Mouse (Mus musculus) G1E-ER4 (cell line): ENCODE data around the gene Otp. TPM values are rescaled to one million over a fixed set of nuclear protein-coding genes. Genes with fewer than 3 reads are reported as not detected.

Experiments
- GATA1 ChIP-seq: IDR thresholded peaks from one replicate; pipeline ENCODE4 v1.8.0; 2012; ENCODE audit warnings: low read length, inconsistent platforms
- polyA plus RNA-seq: library from polyadenylated mRNA; stranded (reverse); fragments of >175 nt; gene quantifications from 2 replicates; pipeline ENCODE4 v1.2.3, GENCODE M21; 2012

Otp gene
- polyA plus RNA-seq, 1 experiment: not detected

DNA sequence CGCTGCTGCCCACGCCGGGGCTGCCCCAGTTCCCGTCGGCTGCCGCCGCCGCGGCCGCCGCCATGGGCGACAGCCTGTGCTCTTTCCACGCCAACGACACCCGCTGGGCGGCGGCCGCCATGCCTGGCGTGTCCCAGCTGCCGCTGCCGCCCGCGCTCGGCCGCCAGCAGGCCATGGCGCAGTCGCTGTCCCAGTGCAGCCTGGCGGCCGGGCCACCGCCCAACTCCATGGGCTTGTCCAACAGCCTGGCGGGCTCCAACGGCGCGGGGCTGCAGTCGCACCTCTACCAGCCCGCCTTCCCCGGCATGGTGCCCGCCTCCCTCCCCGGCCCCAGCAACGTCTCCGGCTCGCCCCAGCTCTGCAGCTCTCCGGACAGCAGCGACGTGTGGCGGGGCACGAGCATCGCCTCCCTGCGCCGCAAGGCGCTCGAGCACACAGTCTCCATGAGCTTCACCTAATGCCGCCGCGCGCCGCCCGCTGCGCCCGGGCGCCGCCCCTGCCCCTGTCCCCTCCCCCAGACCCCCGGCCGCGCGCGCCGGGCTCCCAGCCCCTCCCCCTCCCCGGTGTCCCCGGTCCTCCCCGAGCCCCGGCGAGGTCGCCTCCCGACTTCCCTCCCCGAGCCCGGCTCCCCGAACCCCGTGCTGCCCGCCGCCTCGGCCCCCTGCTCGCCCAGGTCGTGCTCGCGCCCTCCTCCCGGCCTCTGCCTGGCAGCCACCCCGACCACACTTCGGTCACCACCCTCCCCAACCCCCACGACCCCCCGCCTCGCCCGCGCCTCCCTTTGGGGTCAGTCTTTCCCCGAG, 8.0 kb downstream of the Otp start:
- TF ChIP-seq GATA1: no peak

DNA sequence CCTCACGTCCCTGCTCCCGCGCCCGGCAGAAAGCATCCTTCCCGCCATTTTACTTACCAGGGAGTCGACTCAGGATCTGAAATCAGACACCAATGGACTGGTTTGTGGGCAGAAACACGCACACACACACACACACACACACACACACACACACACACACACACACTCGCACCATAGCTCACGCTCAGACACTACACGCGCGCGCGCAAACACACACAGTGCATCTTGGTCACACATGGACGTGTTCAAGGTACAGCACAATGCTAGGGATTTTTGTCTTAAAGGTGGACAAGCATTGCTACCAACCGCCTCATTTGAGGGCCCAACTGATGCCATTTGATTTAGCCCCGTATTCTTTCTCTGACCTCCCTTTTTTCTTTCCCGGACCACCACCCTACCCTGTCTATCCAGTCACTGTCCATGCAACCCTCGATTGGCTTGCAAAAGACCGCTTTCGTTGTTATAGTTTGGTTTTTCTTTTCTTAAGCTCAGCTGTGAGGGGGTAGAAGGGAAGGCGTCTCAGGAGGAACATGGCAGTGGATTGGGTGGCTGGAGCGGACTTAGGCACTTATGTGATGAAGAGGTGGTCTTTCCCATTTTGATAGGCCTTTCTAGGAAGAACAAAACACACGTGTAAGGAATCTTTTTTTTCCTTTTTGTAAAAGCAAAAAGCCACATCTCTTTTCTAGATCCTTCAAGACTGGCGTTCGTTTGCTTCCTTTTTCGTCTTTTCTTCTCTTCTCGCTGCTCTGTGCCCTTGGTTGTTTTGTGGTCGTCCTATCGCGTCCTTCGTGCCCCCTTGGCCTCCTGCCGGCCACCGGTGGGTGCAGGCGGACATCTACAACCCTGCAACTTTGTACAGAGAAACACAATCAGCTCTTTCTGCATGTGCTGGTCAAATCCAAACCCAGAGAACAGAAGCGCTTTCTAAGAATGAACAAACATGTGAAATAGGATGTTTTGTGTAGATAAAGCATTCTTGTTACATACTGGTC, 8.9 kb downstream of the Otp start:
- TF ChIP-seq GATA1: no peak

DNA sequence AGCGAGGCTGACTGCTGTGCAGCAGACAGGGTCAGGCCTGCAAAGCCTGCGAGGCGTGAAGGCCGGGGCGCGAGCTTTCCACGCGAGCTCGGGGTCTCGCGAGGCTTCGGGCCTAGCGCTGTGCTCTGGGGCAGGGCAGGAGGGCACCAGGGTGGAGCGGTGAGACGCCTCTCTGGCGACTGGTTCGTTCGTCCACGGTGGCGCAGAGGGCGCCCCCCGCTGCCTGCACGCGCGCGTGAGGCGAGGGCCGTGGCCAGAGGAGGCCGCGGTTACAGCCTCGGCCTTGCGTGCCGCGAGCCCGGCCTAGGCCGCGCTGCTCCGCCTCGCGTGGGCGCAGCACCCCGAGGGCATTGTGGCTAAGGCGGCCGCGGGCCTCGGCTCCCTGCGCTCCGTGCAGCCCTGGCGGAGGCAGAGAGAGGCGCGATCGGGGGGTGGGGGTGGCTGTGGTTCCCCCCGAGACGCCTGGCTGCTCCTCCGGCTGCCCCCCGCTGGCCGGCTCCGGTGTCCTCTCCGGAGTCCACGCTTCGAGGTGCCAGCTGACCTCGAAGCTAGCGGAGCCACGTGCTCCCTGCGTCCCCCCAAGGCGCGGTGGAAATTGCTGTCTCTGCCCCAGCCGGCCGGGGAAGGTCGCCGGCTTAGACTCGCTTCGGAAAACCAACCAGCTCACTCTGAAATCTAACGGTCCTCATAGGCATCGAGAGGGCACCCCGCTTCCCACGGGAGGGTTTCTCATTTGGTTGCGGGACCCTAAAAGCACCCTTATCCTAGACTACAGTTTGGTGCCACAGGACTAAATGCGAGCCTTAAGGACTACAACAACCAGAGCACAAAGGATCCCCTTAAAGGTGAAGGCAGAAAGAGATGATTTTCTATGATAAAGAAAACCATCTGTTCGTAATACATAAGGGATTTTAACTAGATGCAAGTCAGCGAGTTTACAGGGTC, 10.2 kb downstream of the Otp start:
- TF ChIP-seq GATA1: no peak

DNA sequence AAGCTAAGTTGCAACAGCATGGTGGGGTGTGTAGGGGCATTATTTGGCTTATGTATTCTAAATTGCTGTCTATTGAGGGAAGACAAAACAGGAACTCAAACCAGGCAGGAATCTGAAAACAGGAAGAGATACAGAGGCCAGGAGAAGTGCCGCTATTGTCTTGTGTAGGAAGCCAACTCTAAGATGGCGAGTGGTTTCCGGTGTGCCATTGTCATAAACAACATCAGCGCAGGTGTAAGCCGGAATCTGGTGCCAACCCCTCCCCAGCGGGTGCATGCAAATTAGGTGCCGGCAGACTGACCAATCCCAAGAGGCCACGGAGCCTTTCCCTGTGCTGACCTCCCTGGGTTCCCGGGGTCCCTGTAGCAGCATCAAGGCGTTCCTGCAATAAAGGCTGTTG, 32.4 kb downstream of the Otp start:
- no peak for TF ChIP-seq GATA1

DNA sequence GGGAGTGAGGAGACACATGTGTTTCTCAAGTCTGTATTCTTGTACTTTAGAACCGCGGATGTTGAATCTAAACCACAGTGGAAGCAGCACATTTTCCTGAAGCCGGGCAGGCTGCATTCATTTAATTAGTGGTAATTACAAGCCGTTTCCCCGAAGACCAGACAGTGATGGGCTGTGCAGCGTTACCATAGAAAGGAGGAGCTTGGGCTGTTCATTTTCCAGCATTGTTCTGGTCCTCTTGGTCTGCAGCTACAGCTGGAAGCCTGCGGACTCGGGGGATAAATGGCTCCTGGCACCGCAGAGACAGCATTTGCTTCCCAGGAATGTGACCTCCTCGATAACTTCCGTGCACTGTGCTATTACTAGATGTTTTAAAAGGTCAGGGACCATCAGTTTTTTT, 37.6 kb downstream of the Otp start:
- TF ChIP-seq GATA1: no peak

DNA sequence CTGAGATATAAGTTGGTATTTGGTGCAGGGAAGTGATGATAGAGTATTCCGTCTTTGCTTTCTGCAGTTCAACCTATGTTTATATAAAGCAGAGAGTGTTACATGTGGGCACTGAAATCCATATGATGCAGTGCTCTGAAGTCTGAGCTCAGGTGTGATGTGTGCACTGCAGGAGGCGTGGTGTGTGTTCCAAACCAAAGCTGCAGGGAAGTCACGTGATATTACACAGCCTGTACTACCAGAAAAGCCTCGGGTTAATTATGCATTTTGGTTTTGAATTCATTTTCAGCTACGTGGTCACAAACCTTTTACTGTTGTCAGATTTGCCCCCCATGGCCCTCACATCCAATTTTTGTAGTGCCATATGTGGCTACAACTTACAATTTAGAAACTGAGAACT, 40.3 kb downstream of the Otp start:
- TF ChIP-seq GATA1: no peak

DNA sequence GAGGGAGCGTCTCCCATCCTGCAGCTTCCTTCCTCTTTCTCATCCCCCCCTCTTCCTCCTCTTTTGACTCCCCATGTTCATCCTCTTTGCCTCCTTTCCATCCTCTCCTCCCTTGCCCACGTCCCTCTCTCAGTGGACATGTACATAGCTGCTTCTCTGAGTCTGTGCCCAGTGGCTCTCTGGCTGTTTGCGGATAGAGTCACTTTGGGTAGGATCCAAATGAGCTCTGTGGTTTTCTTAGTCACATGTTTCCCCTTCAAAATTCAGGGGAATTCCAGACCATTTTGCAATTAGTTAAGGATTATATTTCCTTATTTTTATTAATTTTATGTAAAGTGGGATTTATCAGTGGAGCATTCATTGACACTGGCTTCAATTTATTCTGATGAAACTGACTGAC, 52.7 kb downstream of the Otp start:
- no peak for TF ChIP-seq GATA1

Other genes with a start within 250 kb of the Otp start
- 5.0 and 6.7 TPM in 2 replicates for gene Tbca, start 86.7 kb upstream of the Otp start, polyA plus RNA-seq
- 4.0 and 5.4 TPM in 2 replicates for gene Wdr41, start 100.7 kb downstream of the Otp start, polyA plus RNA-seq